Mouse (Mus musculus): ENCODE results near the gene Gm13289.
"Not testable (repeated sequence)": the region's sequence is repeated elsewhere in the genome, so short reads cannot be mapped to it uniquely, and the experiment has no call there.

The Gm13289 gene

DNA sequence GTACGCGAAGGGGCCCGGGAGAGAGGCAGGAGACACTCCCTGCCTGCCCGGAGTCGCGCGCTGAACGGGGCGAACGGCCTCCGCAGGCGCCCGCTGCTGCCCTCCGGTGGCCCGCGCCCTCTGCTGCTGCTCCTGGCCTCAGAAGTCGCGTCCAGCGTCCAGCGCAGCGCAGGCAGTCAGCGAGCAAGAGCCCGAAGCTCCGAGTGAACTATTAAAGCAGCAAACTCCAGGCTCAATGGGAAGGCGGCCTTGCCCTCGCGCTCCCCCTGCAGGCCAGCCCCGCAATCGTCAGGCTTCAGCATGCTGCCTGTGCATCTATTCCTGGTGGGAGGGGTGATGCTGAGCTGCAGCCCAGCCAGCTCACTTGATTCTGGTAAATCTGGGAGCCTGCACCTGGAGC lies at the start of gene Gm13289:
Gene Gm13289, plus strand, starts transcription at position 301 of the 400 bp plus-strand sequence.
- not testable (repeated sequence) for DNase-seq

DNA sequence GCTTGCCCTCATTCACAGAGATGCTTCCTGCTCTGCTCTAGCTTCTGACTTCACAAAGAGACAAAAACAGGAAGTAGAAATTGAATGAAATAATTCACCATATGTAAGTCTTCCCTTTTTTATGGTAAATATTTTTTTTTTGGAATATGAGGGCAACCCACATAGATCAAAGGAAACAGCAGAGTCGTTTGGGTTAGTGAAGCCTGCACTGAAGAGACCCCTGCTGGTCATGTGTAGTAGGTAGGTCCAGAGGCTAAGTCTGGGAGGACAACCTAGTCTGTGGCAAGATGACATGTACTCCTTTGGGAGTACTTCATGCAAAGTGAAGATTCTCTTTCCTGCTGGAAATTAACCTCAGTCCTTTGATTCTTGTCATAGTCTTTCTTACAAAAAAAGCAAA lies 49.4 kb upstream of the Gm13289 start:
- DNase-seq = peak; percentile 44 to 45

DNA sequence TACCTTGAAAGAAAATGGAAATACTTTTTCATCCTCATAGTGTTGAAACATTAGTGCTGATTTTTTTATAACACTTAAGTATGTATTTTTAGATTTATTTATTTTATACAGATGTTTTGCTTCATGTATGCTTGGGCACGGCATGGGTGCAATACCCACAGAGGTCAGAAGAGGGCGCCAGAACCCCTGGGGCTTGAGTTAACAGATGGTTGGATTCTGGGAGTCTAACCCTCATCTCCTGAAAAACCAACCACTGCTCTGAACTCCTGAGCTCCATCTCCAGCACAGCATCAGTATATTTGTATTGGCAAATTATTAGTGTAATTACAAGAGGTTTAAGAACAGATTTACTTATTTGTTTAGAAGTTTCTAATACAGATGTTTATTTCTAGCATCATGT lies 38.2 kb upstream of the Gm13289 start:
- DNase-seq = peak; percentile 63 to 75

DNA sequence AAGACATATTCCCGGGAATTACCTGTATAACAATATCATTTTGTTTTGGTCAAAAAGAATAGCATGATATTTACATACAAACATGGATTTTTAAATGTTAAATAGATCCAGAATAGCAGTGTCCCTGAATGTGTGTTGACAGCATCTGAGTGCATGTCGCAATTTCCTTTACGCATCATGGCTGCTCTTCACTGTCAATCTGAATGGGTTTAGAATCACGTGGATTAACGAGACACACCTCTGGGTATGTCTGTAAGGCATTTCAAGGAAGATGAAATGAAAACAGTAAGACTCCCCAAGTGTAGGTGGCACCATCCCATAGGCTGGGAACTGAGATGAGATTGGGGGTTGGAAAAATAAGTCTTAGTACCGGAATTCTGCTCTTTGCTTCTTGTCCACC lies 37.7 kb upstream of the Gm13289 start:
- no peak for DNase-seq

DNA sequence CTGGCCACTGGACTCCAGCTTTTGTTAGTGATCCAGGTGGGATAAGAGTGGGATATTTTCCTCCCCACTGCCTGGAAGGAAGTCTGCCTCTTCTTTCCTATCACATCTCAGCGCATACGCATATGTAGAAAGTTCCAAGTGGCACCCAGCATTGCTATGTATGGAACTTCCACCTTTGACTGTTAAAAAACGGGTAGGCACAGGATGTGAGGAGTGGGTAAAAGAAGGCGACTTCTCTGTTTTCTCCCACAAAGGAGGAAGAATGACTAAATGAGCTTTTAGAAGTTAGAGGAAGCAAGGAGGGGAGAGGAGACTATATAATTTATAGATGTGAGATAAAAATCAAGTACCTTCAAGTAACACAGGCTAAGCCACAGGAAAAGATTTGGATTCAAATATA lies 35.3 kb upstream of the Gm13289 start:
- no peak for DNase-seq

DNA sequence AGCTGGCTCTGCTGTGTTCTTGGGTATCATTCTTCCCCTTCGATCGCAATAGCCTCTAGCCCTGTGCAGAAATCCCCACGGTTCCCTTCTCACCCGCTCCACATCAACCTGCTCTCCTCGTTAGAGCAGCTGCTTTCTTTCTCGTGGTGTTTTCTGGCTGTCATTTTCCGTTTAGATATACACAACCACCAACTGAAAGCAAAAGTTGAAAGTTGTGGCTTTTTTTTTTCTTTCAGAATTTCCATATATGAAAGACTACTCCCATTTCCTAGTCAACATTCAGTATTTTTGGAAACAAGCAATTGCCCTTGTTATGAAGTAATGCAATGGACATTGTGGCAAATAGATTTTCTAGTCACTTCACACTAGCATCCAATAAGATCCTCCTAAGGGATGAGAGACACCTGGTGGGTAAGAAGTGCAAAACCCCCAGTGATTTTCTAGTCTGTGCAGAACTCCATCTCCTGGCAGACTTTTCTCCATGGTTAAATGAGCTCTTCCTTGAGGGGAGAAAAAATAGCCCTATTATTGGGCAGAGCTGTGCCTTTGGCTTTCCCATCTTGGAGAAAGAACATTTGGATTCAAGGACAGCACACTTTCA lies 33.9 kb upstream of the Gm13289 start:
- DNase-seq = no peak

DNA sequence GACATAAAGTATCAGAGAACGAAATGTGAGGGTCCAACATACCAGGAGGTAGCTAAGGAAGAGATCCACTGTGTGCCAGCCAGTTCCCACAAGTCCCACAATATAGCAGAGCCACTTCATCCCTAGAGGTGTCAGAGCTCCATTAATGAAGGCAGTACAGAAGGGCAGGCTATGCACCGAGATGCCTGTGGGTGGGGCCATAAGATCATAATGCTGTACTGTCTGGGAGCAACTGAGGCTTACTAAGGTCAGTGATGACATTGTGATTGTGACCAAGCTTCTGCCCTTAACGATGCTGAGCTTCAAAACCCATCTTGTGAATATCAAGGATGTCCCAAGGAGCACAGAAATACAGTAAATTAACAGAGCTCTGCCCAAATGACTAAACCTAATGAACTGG lies 32.5 kb upstream of the Gm13289 start:
- DNase-seq = no peak

DNA sequence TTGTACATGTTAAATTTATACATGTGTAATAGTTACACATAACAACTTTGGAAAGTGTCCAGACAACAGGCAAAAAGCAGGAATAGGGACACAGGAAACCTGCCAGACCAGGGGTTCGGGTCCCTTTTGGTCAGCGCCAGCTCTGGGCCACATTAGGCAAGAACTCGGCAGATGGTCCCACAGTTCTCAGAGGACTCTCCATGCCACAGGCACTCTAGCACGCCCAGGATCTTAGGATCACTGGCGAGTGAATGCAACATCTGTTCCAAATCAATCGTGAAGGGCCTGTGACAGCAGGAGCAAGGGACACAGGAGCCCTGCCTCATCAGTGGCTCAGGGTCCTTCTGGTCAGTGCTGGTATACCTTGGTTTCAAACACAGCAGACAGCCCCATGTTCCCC lies 26.8 kb upstream of the Gm13289 start:
- no peak for DNase-seq

DNA sequence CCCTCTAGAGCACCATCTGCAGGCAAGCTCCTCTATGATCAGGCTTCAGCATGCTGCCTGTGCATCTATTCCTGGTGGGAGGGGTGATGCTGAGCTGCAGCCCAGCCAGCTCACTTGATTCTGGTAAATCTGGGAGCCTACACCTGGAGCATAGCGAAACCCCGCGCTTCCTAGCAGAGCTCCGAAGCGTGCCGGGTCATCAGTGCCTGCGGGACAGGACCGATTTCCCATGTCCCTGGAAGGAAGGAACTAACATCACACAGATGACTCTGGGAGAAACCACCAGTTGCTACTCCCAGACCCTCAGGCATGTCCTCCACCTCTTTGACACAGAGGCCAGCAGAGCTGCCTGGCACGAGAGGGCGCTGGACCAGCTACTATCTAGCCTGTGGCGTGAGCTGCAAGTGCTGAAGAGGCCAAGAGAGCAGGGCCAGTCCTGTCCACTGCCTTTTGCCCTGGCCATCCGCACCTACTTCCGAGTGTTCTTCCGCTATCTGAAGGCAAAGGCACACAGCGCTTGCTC lies 21.8 kb upstream of the Gm13289 start, which contains the start of gene Gm13271:
Gene Gm13271, plus strand, starts transcription at position 51 of the 523 bp plus-strand sequence.
- DNase-seq = peak; percentile 73 to 81

DNA sequence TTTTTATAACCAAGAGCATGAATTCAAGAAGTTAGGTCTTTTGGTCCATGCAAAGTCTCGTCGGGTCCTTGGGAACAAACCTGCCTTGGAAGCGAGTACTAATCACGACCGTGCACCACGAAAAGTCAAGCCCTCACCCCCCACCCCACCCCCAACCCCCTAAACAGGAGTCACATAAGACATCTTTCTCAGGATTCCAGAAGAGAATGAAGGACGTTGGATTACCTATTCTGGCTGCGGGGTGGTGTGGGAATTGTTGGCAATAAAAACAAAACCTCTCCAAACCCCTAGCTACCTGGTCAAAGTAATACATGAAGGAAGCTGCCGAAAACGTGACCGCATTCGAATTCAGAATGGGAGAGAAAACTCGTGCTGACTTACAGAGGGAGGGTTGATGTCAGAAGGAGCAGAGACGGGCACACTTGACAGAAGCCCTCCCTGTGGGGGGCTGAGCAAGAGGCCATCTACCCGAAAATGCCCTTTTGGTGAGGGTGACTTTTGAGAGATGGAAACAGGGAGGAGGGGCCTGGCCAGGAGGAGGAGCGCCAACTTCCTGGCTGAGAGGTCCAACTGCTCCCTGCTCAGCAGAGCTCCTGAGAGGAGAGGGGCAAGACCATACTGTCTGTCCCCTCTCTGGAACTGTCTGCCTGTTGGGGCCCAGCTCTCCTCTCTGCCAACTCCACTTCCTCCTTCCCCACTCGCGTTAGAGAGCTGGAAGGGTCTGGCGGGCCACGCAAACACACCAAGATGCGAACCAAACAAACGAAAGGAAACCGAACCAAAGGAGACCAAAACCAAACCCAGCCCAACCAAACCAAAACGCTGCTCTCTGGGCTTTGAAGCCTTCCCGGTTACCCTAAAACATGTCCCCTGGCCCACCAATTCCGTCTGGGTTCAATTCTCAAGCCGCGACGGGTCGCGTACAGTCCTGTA lies 19.9 kb upstream of the Gm13289 start:
- not testable (repeated sequence) for DNase-seq

DNA sequence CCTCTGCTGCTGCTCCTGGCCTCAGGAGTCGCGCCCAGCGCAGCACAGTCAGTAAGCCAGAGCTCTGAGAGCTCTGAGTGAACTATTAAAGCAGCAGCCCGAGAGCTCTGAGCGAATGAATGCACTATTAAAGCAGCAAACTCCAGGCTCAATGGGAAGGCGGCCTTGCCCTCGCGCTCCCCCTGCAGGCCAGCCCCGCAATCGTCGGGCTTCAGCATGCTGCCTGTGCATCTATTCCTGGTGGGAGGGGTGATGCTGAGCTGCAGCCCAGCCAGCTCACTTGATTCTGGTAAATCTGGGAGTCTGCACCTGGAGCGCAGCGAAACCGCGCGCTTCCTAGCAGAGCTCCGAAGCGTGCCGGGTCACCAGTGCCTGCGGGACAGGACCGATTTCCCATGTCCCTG lies 19.1 kb upstream of the Gm13289 start:
- DNase-seq = peak; percentile 89

DNA sequence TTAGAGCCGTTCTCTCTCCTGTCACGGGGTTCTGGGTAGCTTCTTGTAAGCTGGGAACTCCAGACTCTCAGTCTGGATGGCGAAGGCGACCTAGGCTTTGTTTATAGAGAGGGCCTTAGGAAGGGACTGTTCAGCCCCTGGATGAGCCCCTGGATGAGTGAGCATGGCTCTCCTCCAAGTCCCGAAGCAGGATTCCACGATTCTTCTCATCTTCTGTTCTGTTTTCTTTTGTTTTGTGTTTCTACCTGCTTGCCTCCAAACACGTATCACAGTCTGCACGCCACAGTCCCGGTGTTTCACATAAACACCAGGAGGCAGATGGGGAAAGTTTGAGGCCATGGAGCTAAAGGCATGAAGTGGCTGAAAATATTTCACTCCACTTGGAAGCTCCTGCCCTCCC lies 18.0 kb upstream of the Gm13289 start:
- DNase-seq = not testable (repeated sequence)

DNA sequence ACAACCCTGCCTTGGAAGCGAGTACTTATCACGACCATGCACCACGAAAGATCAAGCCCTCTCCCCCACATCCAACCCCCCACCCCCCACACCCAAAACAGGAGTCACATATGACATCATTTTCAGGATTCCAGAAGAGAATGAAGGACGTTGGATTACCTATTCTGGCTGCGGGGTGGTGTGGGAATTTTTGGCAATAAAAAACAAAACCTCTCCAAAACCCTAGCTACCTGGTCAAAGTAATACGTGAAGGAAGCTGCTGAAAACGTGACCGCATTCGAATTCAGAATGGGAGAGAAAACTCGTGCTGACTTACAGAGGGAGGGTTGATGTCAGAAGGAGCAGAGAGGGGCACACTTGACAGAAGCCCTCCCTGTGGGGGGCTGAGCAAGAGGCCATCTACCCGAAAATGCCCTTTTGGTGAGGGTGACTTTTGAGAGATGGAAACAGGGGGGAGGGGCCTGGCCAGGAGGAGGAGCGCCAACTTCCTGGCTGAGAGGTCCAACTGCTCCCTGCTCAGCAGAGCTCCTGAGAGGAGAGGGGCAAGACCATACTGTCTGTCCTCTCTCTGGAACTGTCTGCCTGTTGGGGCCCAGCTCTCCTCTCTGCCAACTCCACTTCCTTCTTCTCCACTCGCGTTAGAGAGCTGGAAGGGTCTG lies 17.0 kb upstream of the Gm13289 start, which contains the start of gene Gm13283:
Gene Gm13283, plus strand, starts transcription at position 510 of the 659 bp plus-strand sequence.
- peak in 1 of 2 experiments; percentile 43 for DNase-seq

DNA sequence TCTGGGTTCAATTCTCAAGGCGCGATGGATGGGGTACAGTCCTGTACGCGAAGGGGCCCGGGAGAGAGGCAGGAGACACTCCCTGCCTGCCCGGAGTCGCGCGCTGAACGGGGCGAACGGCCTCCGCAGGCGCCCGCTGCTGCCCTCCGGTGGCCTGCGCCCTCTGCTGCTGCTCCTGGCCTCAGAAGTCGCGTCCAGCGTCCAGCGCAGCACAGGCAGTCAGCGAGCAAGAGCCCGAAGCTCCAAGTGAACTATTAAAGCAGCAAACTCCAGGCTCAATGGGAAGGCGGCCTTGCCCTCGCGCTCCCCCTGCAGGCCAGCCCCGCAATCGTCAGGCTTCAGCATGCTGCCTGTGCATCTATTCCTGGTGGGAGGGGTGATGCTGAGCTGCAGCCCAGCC lies 16.3 kb upstream of the Gm13289 start:
- peak; percentile 53 to 54 for DNase-seq

DNA sequence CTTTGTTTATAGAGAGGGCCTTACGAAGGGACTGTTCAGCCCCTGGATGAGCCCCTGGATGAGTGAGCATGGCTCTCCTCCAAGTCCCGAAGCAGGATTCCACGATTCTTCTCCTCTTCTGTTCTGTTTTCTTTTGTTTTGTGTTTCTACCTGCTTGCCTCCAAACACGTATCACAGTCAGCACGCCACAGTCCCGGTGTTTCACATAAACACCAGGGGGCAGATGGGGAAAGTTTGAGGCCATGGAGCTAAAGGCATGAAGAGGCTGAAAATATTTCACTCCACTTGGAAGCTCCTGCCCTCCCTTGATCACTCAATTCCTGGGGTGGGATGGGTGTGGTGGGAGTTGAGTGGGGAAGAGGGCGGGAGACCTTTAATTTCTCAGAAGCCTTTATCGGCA lies 14.9 kb upstream of the Gm13289 start:
- peak; percentile 88 for DNase-seq

DNA sequence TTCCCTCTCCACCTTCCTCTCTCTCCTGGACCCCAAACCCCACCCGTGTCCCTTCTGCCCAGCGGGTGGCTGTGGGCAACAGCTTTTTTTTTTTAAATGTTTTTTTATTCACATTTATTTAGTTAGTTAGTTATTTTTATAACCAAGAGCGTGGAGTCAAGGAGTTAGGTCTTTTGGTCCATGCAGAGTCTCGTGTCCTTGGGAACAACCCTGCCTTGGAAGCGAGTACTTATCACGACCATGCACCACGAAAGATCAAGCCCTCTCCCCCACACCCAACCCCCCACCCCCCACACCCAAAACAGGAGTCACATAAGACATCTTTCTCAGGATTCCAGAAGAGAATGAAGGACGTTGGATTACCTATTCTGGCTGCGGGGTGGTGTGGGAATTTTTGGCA lies 14.4 kb upstream of the Gm13289 start:
- DNase-seq = peak in 1 of 2 experiments; percentile 16

DNA sequence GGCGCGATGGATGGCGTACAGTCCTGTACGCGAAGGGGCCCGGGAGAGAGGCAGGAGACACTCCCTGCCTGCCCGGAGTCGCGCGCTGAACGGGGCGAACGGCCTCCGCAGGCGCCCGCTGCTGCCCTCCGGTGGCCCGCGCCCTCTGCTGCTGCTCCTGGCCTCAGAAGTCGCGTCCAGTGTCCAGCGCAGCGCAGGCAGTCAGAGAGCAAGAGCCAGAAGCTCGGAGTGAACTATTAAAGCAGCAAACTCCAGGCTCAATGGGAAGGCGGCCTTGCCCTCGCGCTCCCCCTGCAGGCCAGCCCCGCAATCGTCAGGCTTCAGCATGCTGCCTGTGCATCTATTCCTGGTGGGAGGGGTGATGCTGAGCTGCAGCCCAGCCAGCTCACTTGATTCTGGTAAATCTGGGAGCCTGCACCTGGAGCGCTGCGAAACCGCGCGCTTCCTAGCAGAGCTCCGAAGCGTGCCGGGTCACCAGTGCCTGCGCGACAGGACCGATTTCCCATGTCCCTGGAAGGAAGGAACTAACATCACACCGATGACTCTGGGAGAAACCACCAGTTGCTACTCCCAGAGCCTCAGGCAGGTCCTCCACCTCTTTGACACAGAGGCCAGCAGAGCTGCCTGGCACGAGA lies 13.2 kb upstream of the Gm13289 start:
- DNase-seq = peak in 1 of 2 experiments; percentile 33

DNA sequence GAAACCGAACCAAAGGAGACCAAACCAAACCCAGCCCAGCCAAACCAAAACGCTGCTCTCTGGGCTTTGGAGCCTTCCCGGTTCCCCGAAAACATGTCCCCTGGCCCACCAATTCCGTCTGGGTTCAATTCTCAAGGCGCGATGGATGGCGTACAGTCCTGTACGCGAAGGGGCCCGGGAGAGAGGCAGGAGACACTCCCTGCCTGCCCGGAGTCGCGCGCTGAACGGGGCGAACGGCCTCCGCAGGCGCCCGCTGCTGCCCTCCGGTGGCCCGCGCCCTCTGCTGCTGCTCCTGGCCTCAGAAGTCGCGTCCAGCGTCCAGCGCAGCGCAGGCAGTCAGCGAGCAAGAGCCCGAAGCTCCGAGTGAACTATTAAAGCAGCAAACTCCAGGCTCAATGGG lies 3.2 kb upstream of the Gm13289 start, which contains the start of gene Gm13290:
Gene Gm13290, plus strand, starts transcription at position 301 of the 400 bp plus-strand sequence.
- DNase-seq = not testable (repeated sequence)

DNA sequence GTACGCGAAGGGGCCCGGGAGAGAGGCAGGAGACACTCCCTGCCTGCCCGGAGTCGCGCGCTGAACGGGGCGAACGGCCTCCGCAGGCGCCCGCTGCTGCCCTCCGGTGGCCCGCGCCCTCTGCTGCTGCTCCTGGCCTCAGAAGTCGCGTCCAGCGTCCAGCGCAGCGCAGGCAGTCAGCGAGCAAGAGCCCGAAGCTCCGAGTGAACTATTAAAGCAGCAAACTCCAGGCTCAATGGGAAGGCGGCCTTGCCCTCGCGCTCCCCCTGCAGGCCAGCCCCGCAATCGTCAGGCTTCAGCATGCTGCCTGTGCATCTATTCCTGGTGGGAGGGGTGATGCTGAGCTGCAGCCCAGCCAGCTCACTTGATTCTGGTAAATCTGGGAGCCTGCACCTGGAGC lies 2.8 kb downstream of the Gm13289 start, which contains the start of gene Gm13272:
Gene Gm13272, plus strand, starts transcription at position 301 of the 400 bp plus-strand sequence.
- DNase-seq = not testable (repeated sequence)

DNA sequence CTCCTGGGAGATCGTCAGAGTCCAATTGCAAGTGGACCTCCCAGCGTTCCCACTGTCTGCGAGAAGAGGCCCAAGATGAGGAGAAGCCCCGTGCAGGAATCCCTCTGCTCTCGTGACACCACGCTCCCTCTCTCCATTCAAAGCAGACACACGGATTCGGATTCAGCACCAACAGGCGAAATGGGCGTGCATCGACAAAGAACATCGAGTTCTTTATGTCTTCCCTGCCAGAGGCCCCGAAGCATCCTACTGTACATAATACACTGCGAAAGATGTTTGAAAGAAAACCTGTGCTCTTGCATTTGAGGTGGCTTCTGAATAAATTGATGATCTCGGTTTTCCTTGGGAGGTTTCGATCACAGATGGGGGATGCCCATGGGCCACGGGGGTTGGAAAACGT lies 3.6 kb downstream of the Gm13289 start:
- DNase-seq = peak in 1 of 2 experiments; percentile 23

DNA sequence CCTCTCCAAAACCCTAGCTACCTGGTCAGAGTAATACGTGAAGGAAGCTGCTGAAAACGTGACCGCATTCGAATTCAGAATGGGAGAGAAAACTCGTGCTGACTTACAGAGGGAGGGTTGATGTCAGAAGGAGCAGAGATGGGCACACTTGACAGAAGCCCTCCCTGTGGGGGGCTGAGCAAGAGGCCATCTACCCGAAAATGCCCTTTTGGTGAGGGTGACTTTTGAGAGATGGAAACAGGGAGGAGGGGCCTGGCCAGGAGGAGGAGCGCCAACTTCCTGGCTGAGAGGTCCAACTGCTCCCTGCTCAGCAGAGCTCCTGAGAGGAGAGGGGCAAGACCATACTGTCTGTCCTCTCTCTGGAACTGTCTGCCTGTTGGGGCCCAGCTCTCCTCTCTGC lies 5.1 kb downstream of the Gm13289 start, which contains the start of gene Ifnz:
Gene Ifnz, plus strand, starts transcription at position 301 of the 400 bp plus-strand sequence.
- DNase-seq = not testable (repeated sequence)

DNA sequence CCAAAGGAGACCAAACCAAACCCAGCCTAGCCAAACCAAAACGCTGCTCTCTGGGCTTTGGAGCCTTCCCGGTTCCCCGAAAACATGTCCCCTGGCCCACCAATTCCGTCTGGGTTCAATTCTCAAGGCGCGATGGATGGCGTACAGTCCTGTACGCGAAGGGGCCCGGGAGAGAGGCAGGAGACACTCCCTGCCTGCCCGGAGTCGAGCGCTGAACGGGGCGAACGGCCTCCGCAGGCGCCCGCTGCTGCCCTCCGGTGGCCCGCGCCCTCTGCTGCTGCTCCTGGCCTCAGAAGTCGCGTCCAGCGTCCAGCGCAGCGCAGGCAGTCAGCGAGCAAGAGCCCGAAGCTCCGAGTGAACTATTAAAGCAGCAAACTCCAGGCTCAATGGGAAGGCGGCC lies 5.6 kb downstream of the Gm13289 start:
- DNase-seq = not testable (repeated sequence)

Measured in thymus, postnatal 36 days (tissue).